Mouse (Mus musculus): ENCODE data around the gene Slc34a3. TPM values are rescaled to one million over a fixed set of nuclear protein-coding genes. Genes with fewer than 3 reads are reported as not detected.

Slc34a3 gene
- total and polyA plus RNA-seq, 2 experiments from 2014 or later, result not detected

DNA sequence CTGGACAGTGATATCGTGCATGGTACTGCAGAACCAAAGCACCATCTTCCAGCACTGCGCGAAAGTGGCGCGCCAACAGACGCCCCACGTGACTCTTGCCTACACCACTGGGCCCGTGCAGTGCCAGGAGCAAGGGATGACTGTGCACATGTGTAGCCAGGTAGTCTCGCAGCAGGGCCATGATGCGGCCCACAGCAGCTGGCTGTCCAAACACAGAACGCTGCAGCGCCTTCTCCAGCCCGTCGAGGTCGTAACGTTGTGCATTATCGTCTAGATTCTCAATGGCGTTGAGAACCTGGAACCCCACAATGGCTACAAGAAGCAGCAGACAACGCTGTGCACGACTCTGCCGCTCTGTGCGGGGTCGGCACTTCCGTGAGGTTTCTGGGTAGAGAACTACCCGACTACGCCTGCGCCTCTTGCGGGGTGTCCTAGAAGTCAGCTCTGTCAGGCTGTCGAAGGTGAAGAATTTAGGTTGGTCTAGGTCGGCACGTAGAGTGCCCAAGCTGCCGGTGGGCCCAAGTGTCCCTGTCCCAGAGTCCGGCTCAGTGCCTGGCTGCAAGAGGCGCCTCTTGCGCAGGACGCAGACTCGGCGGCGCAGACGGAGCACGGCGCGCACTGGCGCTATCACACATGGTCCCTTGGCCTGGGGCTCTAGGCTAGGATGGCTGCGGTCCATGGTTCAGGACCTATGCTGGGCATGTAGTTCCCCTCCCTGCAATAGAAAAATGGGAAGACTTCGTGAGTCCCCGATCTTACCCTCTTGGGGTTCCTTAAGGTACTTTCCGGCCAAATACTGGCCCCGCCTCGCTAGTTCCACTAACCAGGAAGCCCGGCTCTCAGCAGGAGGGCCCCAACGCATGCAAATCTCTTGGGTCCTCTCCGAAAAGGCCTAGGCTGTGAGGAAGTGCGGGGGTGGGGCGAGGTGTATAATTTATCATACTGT, 38.7 kb downstream of the Slc34a3 start:
- no peak for ATAC-seq
- TF ChIP-seq CTCF (IDR thresholded peaks at IDR 0.05; ENCODE audit: low read depth), result no peak
- Histone ChIP-seq H3K4me3 (ENCODE audit: low read length) (no peak overlapping the region), H3K4me1 (ENCODE audit: insufficient read depth, low read length) (0 out of 2 replicates have a peak, but pooled peaks cover 3% of the 10 kb centered on the region), H3K27ac (no peak overlapping the region), H3K9ac (replicated peaks; ENCODE audit: low read length) (no peak overlapping the region), H3K4me2 (ENCODE audit: low read depth, low read length) (peak overlapping the region; percentile 39), H3K27me3 (ENCODE audit: insufficient read depth, low read length) (peaks cover 9% of the 10 kb centered on the region; the same call in 1 of the 2 replicates), H3K9me3 (ENCODE audit: low read length) (no peaks in the 10 kb centered on the region), H3K36me3 (ENCODE audit: insufficient read depth, low read length) (peaks cover 17% of the 10 kb centered on the region)
- DNase-seq (ENCODE audit: low spot score), result no peak
- 27% methylated on average over 55 of the region's 55 CpGs for WGBS

DNA sequence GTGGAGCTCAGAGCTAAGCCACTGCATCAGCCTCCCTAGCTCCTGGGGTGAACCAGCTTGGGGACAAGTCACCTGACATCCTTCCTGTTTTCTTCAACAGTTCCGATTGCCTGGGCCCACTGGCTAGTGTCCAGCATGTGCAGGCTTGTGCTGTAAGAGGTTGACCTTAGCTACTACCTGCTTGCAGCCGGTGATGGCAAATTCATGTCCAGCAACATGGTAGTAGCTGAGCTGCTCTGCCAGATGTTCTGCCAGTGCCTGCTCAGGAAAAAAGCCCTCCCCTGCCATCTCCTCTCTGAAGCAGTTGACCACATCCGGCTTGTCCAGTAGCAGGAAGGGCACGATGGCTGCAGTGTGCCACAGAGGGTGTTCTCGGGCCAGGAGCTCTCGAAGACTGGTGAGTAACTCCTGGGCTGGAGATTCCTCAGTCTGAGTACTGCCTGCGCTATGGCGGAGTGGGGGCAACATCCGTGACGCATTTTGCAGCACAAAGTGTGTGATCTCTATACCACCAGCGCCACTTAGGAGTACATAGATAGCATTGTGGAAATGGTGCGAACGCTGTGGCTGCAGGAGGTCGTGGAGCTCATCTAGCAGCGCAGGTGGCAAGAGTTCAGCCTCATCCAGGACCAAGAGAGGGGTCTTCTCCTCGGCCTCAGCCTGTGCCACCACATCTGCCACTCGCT, 39.5 kb downstream of the Slc34a3 start:
- 83% methylated on average over 17 of the region's 17 CpGs for WGBS
- Histone ChIP-seq H3K9me3 (ENCODE audit: low read length) (no peaks in the 10 kb centered on the region), H3K9ac (replicated peaks; ENCODE audit: low read length) (no peak overlapping the region), H3K27me3 (ENCODE audit: insufficient read depth, low read length) (peaks cover 9% of the 10 kb centered on the region; the same call in 1 of the 2 replicates), H3K36me3 (ENCODE audit: insufficient read depth, low read length) (peaks cover 8% of the 10 kb centered on the region), H3K4me2 (ENCODE audit: low read depth, low read length) (no peak overlapping the region), H3K4me3 (ENCODE audit: low read length) (no peak overlapping the region), H3K4me1 (ENCODE audit: insufficient read depth, low read length) (0 out of 2 replicates have a peak, but pooled peaks cover 3% of the 10 kb centered on the region), H3K27ac (no peak overlapping the region)
- DNase-seq (ENCODE audit: low spot score), result no peak
- ATAC-seq, result no peak
- TF ChIP-seq CTCF (IDR thresholded peaks at IDR 0.05; ENCODE audit: low read depth), result no peak

DNA sequence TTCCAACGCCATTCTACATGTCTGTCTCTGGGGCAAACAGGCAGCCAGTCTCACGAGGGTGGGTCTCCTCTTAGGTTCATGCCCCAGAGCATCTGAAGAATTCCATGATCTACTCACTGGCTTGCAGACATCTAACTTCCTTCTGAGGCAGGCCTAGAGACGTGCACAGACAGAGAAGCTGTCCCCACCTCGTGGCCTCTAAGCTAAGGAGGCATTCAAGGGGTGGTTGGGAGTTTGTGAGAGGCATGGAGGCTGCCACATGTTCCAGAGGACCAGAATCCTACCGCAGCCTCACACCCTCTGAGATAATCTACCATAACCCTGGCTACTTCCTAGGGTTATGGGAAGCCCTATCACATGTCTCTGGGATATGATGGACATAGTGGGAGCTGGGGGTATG, 40.2 kb downstream of the Slc34a3 start:
- WGBS, result 78% methylated on average over 5 of the region's 5 CpGs
- H3K9ac ChIP-seq (replicated peaks; ENCODE audit: low read length), result no peak overlapping the region
- no peak for ATAC-seq

DNA sequence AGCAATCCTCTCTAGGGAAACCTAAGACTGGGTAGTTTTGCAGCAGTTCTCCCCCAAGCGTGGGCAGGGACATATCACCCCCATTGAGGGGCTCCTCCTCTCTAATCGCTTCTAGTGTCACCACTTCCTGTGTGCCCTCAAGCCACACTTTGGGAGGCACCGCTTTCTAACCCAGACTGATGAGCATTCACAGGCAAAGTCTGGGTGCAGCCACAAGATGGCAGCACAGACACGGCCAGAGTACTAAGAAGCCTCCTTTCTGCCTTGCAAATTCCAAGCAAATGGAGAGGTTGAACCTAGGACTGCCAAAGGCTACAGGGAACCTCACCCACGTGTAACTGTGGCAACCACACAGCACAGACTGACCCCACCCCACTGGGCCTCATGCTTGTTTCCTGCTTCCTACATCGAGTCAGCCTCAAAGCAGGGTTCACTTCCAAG, 40.8 kb downstream of the Slc34a3 start:
- Histone ChIP-seq H3K9me3 (ENCODE audit: low read length) (no peaks in the 10 kb centered on the region), H3K36me3 (ENCODE audit: insufficient read depth, low read length) (no peaks in the 10 kb centered on the region), H3K27me3 (ENCODE audit: insufficient read depth, low read length) (peaks cover 9% of the 10 kb centered on the region; the same call in 1 of the 2 replicates), H3K4me3 (ENCODE audit: low read length) (no peak overlapping the region), H3K27ac (no peak overlapping the region), H3K4me2 (ENCODE audit: low read depth, low read length) (no peak overlapping the region), H3K4me1 (ENCODE audit: insufficient read depth, low read length) (0 out of 2 replicates have a peak, but pooled peaks cover 3% of the 10 kb centered on the region), H3K9ac (replicated peaks; ENCODE audit: low read length) (no peak overlapping the region)
- TF ChIP-seq CTCF (IDR thresholded peaks at IDR 0.05; ENCODE audit: low read depth), result peak; percentile 97
- DNase-seq (ENCODE audit: low spot score) (peak; percentile 90), ATAC-seq (peak; percentile 89)
- under 1% methylated on average over 6 of the region's 6 CpGs for WGBS

More for the DNA sequence above, 40.2 kb downstream of the Slc34a3 start:
- Histone ChIP-seq H3K4me3 (ENCODE audit: low read length) (no peak overlapping the region), H3K27ac (no peak overlapping the region), H3K4me1 (ENCODE audit: insufficient read depth, low read length) (0 out of 2 replicates have a peak, but pooled peaks cover 3% of the 10 kb centered on the region), H3K36me3 (ENCODE audit: insufficient read depth, low read length) (peaks cover 3% of the 10 kb centered on the region; the same call in 1 of the 2 replicates), H3K27me3 (ENCODE audit: insufficient read depth, low read length) (peaks cover 9% of the 10 kb centered on the region; the same call in 1 of the 2 replicates), H3K9me3 (ENCODE audit: low read length) (no peaks in the 10 kb centered on the region), H3K4me2 (ENCODE audit: low read depth, low read length) (no peak overlapping the region)
- no peak for DNase-seq (ENCODE audit: low spot score)
- no peak for TF ChIP-seq CTCF (IDR thresholded peaks at IDR 0.05; ENCODE audit: low read depth)

DNA sequence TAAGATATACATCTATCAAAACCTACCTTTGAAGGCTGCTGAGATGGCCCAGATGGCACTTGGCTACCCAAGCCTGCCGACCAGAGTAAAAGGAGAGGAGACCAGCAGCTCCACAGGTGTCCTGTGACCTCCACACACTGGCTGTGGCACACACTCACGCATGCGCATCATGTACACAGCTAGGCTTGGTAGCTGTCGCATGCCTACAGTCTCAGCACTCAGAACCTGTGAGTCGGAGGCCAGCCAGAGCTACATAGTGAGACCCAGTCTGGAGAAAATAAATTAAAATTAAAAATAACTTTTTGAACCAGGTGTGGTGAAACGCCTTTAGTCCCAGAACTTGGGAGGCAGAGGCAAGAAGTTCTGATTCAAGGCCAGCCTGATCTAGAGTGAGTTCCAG, 46.3 kb downstream of the Slc34a3 start:
- no peak for TF ChIP-seq CTCF (IDR thresholded peaks at IDR 0.05; ENCODE audit: low read depth)
- H3K36me3 ChIP-seq (ENCODE audit: insufficient read depth, low read length), result no peaks in the 10 kb centered on the region
- ATAC-seq (no peak), DNase-seq (ENCODE audit: low spot score) (no peak)
- H3K4me3 ChIP-seq (ENCODE audit: low read length), result no peak overlapping the region
- no peak overlapping the region for H3K9ac ChIP-seq (replicated peaks; ENCODE audit: low read length)
- no peak overlapping the region for H3K27ac ChIP-seq
- H3K27me3 ChIP-seq (ENCODE audit: insufficient read depth, low read length), result no peaks in the 10 kb centered on the region
- no peak overlapping the region for H3K4me2 ChIP-seq (ENCODE audit: low read depth, low read length)
- WGBS, result 80% methylated on average over 6 of the region's 6 CpGs
- H3K4me1 ChIP-seq (ENCODE audit: insufficient read depth, low read length), result peaks cover 11% of the 10 kb centered on the region; the same call in 1 of the 2 replicates
- no peaks in the 10 kb centered on the region for H3K9me3 ChIP-seq (ENCODE audit: low read length)

DNA sequence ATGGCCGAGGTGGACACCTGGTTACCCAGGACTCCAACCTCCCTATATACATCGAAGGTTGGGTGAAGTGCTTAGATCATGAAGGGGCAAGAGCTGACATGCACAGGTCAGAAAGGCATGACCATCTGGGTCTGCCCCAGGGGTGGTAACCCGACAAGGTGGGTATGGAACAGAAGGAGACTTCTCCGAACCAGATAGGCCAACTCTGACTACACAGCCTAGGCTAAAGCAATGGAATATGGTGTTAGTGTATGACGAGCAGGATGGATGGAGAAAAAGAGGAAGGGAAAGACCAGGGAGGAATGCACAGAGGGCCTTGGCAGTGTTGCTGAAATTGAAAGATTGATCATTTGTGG, 47.6 kb downstream of the Slc34a3 start:
- DNase-seq (ENCODE audit: low spot score) (no peak), ATAC-seq (0 out of 2 replicates have a peak, but pooled peaks have one; percentile 15)
- no peaks in the 10 kb centered on the region for H3K9me3 ChIP-seq (ENCODE audit: low read length)
- no peak overlapping the region for H3K4me3 ChIP-seq (ENCODE audit: low read length)
- peak overlapping the region; percentile 59; the same call in 1 of the 2 replicates for H3K9ac ChIP-seq (replicated peaks; ENCODE audit: low read length)
- TF ChIP-seq CTCF (IDR thresholded peaks at IDR 0.05; ENCODE audit: low read depth), result no peak
- WGBS, result 29% methylated on average over 5 of the region's 5 CpGs
- H3K27ac ChIP-seq, result no peak overlapping the region
- H3K27me3 ChIP-seq (ENCODE audit: insufficient read depth, low read length), result no peaks in the 10 kb centered on the region
- H3K36me3 ChIP-seq (ENCODE audit: insufficient read depth, low read length), result no peaks in the 10 kb centered on the region
- H3K4me1 ChIP-seq (ENCODE audit: insufficient read depth, low read length), result peaks cover 11% of the 10 kb centered on the region
- peak overlapping the region; percentile 76 for H3K4me2 ChIP-seq (ENCODE audit: low read depth, low read length)

Data from hindbrain, postnatal 0 days (tissue).